Mouse (Mus musculus) E14TG2a.4 (cell line): Measurements from ENCODE around the gene Cyp26b1.

ENCODE experiments used
- CTCF ChIP-seq: conservative IDR thresholded peaks from 2 replicates; pipeline ENCODE4 v1.5.1; 2014; ENCODE audit warnings: low read length
- NANOG ChIP-seq: IDR thresholded peaks from 2 replicates; pipeline ENCODE4 v1.6.1; 2014; ENCODE audit warnings: borderline replicate concordance, low read length, mixed read lengths

DNA sequence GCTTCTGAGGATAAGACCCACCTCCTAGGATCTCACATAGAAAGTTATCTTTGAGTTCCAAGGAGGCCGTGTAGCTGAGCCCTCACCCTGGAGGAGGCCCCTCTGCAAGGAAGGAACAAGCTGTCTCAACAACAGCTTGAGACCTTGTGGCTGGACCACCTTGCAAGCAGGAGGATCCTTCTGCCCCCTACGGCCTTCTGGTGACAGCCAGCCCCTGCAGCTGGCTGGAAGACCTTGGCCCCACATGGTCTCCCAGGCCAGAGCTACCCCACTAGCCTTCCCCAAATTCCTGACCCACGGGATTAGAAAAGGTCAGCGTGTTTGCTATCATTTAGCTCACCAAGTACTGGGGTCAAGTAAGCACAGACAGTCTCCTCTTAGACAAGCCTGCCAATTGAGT, 30.8 kb downstream of the Cyp26b1 start:
- TF ChIP-seq CTCF (no peak), NANOG (no peak)
